Mouse (Mus musculus): ENCODE results near the gene Snph.

- no peak for TF ChIP-seq CTCF (conservative IDR thresholded peaks at IDR 0.05; ENCODE audit: insufficient read depth, insufficient read length, low read depth, low read length)
- no peak for TF ChIP-seq POLR2A (IDR thresholded peaks at IDR 0.05; ENCODE audit: low read depth, low read length)
Observed at GRCm38 (mm10) chr2:151626296-151626695, 6.1 kb downstream of the Snph start.

Measured in kidney, adult 2 months (tissue).